ENCODE assay signal across 24 mouse cellular contexts in genomic region chr8:120591587-120592292, GRCm38 (mm10). TPM values are rescaled to one million over a fixed set of nuclear protein-coding genes. Genes with fewer than 3 reads are reported as not detected.
A peak's percentile ranks its signal among the peaks of the same experiment; 100 is the strongest.
DNase-seq lines count a peak whose midpoint lies in the region; ATAC-seq lines count a peak whose summit lies in the region.
"Had no signal": no experiment of that assay in that cellular context is flagged by ENCODE, and none has a peak within 500 bp of the region (broad histone marks: within the 10 kb centered on the region; RNA-seq: fewer than 3 reads in every experiment).

No protein-coding gene starts in this region.

- WGBS in forebrain, embryonic 13.5 days = 73% methylated on average over 10 of the region's 10 CpGs
- WGBS in forebrain, embryonic 12.5 days = 79% methylated on average over 10 of the region's 10 CpGs
- WGBS in forebrain, embryonic 16.5 days = 52% methylated on average over 10 of the region's 10 CpGs
- 66% methylated on average over 10 of the region's 10 CpGs for WGBS in liver, embryonic 12.5 days (ENCODE audit: insufficient replicate concordance)

- H3K36me3 ChIP-seq in forebrain, embryonic 13.5 days (ENCODE audit: poor library complexity, severe bottlenecking) = no peaks in the 10 kb centered on the region; the same call in 1 of the 2 replicates
- no peaks in the 10 kb centered on the region for H3K36me3 ChIP-seq in forebrain, embryonic 12.5 days (replicated peaks)
- H3K36me3 ChIP-seq in forebrain, embryonic 16.5 days (ENCODE audit: control insufficient read depth, insufficient read depth) = no peaks in the 10 kb centered on the region
- peaks cover 10% of the 10 kb centered on the region for H3K36me3 ChIP-seq in liver, embryonic 12.5 days
- H3K36me3 ChIP-seq: embryonic facial prominence, embryonic 15.5 days; hindbrain, embryonic 13.5 days; limb, embryonic 15.5 days; neural tube, embryonic 12.5 days had no signal

- 0 out of 2 replicates have a peak overlapping the region, but pooled peaks have one; percentile 2 for H3K27ac ChIP-seq in forebrain, embryonic 13.5 days
- H3K27ac ChIP-seq in forebrain, embryonic 12.5 days = no peak overlapping the region
- peak overlapping the region; percentile 82 for H3K27ac ChIP-seq in forebrain, embryonic 16.5 days (ENCODE audit: low read length)
- no peak overlapping the region; the same call in 1 of the 2 replicates for H3K27ac ChIP-seq in liver, embryonic 12.5 days
- H3K27ac ChIP-seq: embryonic facial prominence, embryonic 15.5 days; gastrocnemius, adult 2 months; hindbrain, embryonic 13.5 days; limb, embryonic 15.5 days; midbrain, embryonic 10.5 days; neural tube, embryonic 12.5 days had no signal

- peak; percentile 52 for DNase-seq in left cerebral cortex, postnatal 4 days
- DNase-seq in left cerebral cortex, postnatal 10 days (ENCODE audit: extremely low spot score in 1 of 2, low spot score in 2 of 2) = no peak
- DNase-seq in spleen, adult 12 weeks (ENCODE audit: low spot score) = no peak
- DNase-seq in left cerebral cortex, postnatal 25 days (ENCODE audit: low spot score in 2 of 2) = no peak
- DNase-seq: adrenal gland, postnatal 25 days; gastrocnemius, adult 2 months; heart, adult 18-20 months; heart, postnatal 10 days; kidney, adult 9 months; lung, postnatal 4 days; right cerebral cortex, postnatal 14 days; thymus, postnatal 36 days had no signal

- no peak overlapping the region for H3K4me2 ChIP-seq in forebrain, embryonic 13.5 days
- no peak overlapping the region for H3K4me2 ChIP-seq in forebrain, embryonic 12.5 days
- H3K4me2 ChIP-seq in forebrain, embryonic 16.5 days (ENCODE audit: low read length) = no peak overlapping the region
- H3K4me2 ChIP-seq in liver, embryonic 12.5 days = 0 out of 2 replicates have a peak overlapping the region, but pooled peaks have one; percentile 12
- H3K4me2 ChIP-seq: embryonic facial prominence, embryonic 15.5 days; hindbrain, embryonic 13.5 days; limb, embryonic 15.5 days; neural tube, embryonic 12.5 days had no signal

- intact Hi-C loops in left cerebral cortex, postnatal 4 days (cut with DNase I) = no loop called here
- intact Hi-C loops in left cerebral cortex, postnatal 10 days (cut with DNase I) = no loop called here
- intact Hi-C loops in left cerebral cortex, postnatal 25 days (cut with DNase I) = no loop called here

- no peaks in the 10 kb centered on the region for H3K9me3 ChIP-seq in forebrain, embryonic 13.5 days (replicated peaks)
- H3K9me3 ChIP-seq in forebrain, embryonic 12.5 days = no peaks in the 10 kb centered on the region
- no peaks in the 10 kb centered on the region for H3K9me3 ChIP-seq in forebrain, embryonic 16.5 days (ENCODE audit: control insufficient read depth, low read length)
- H3K9me3 ChIP-seq in liver, embryonic 12.5 days (replicated peaks) = peaks cover 4% of the 10 kb centered on the region
- H3K9me3 ChIP-seq: embryonic facial prominence, embryonic 15.5 days; hindbrain, embryonic 13.5 days; limb, embryonic 15.5 days; midbrain, embryonic 10.5 days; neural tube, embryonic 12.5 days had no signal

- H3K9ac ChIP-seq in forebrain, embryonic 13.5 days = no peak overlapping the region
- H3K9ac ChIP-seq in forebrain, embryonic 12.5 days = no peak overlapping the region
- H3K9ac ChIP-seq in forebrain, embryonic 16.5 days (replicated peaks; ENCODE audit: low read depth, low read length) = no peak overlapping the region
- no peak overlapping the region for H3K9ac ChIP-seq in liver, embryonic 12.5 days
- H3K9ac ChIP-seq: embryonic facial prominence, embryonic 15.5 days; hindbrain, embryonic 13.5 days; limb, embryonic 15.5 days; neural tube, embryonic 12.5 days had no signal

- H3K27me3 ChIP-seq in forebrain, embryonic 13.5 days = no peaks in the 10 kb centered on the region
- H3K27me3 ChIP-seq in forebrain, embryonic 12.5 days = peaks cover 6% of the 10 kb centered on the region; the same call in 1 of the 2 replicates
- H3K27me3 ChIP-seq in forebrain, embryonic 16.5 days (replicated peaks; ENCODE audit: control insufficient read depth, insufficient read depth, low read length) = no peaks in the 10 kb centered on the region
- H3K27me3 ChIP-seq in liver, embryonic 12.5 days (replicated peaks) = no peaks in the 10 kb centered on the region
- H3K27me3 ChIP-seq: embryonic facial prominence, embryonic 15.5 days; hindbrain, embryonic 13.5 days; limb, embryonic 15.5 days; neural tube, embryonic 12.5 days; Patski had no signal

- peaks cover 18% of the 10 kb centered on the region for H3K4me1 ChIP-seq in forebrain, embryonic 13.5 days
- H3K4me1 ChIP-seq in forebrain, embryonic 12.5 days = peaks cover 28% of the 10 kb centered on the region
- peaks cover 24% of the 10 kb centered on the region for H3K4me1 ChIP-seq in forebrain, embryonic 16.5 days (replicated peaks; ENCODE audit: control insufficient read depth, insufficient read depth, low read length)
- peaks cover 42% of the 10 kb centered on the region for H3K4me1 ChIP-seq in liver, embryonic 12.5 days

- ATAC-seq in forebrain, embryonic 13.5 days = no peak
- no peak for ATAC-seq in forebrain, embryonic 12.5 days (ENCODE audit: low FRiP score)
- ATAC-seq in forebrain, embryonic 16.5 days = no peak
- no peak for ATAC-seq in liver, embryonic 12.5 days
- ATAC-seq: activated CD4-positive, CD25-positive, alpha-beta regulatory T cell, adult 4 months; Patski had no signal

- H3K4me3 ChIP-seq in forebrain, embryonic 13.5 days = no peak overlapping the region
- H3K4me3 ChIP-seq in forebrain, embryonic 12.5 days (replicated peaks) = no peak overlapping the region
- no peak overlapping the region for H3K4me3 ChIP-seq in forebrain, embryonic 16.5 days (replicated peaks; ENCODE audit: low read length)
- no peak overlapping the region for H3K4me3 ChIP-seq in liver, embryonic 12.5 days
- H3K4me3 ChIP-seq: embryonic facial prominence, embryonic 15.5 days; gastrocnemius, adult 2 months; hindbrain, embryonic 13.5 days; limb, embryonic 15.5 days; midbrain, embryonic 10.5 days; neural tube, embryonic 12.5 days had no signal

RNA-seq across cellular contexts. Expression of gene Gins2, which starts 2.6 kb away (rescaled TPM):
- 66.9 and 79.8 TPM in 2 replicates for polyA plus RNA-seq in forebrain, embryonic 13.5 days (2015; fragmentation: Nextera tagmentation; extraction: Ambion mirVana)
- polyA plus RNA-seq in forebrain, embryonic 12.5 days (2016; fragmentation: Nextera tagmentation; extraction: Ambion mirVana) = 83.2 and 84.8 TPM in 2 replicates
- total RNA-seq in left cerebral cortex, postnatal 4 days (2021) = 1 to 10 TPM; 4.8 to 5.7 TPM
- 1 to 10 TPM; 2.3 to 2.9 TPM for total RNA-seq in left cerebral cortex, postnatal 10 days (2021)
- 23.1 and 24.3 TPM in 2 replicates for polyA plus RNA-seq in forebrain, embryonic 16.5 days (2015; fragmentation: Nextera tagmentation; extraction: Ambion mirVana)
- polyA plus RNA-seq in liver, embryonic 12.5 days (2016; fragmentation: Nextera tagmentation; extraction: Ambion mirVana) = 77.5 and 81.2 TPM in 2 replicates
- 1 to 10 TPM; 1.6 to 1.8 TPM for total RNA-seq in left cerebral cortex, postnatal 25 days (2021)

RNA-seq across cellular contexts. Expression of gene 1190005I06Rik, which starts 55.7 kb away (rescaled TPM):
- 3.7 and 4.5 TPM in 2 replicates for polyA plus RNA-seq in forebrain, embryonic 13.5 days (2015; fragmentation: Nextera tagmentation; extraction: Ambion mirVana)
- 1.7 and 3.1 TPM in 2 replicates for polyA plus RNA-seq in forebrain, embryonic 12.5 days (2016; fragmentation: Nextera tagmentation; extraction: Ambion mirVana)
- 10 to 100 TPM in 1 of 2 experiments, 1 to 10 TPM in 1; 6.2 to 10.3 TPM for total RNA-seq in left cerebral cortex, postnatal 4 days (2021)
- total RNA-seq in left cerebral cortex, postnatal 10 days (2021) = 1 to 10 TPM; 5.2 to 7.1 TPM
- polyA plus RNA-seq in forebrain, embryonic 16.5 days (2015; fragmentation: Nextera tagmentation; extraction: Ambion mirVana) = 8.4 and 11.0 TPM in 2 replicates
- polyA plus RNA-seq in liver, embryonic 12.5 days (2016; fragmentation: Nextera tagmentation; extraction: Ambion mirVana) = 0.83 and 1.3 TPM in 2 replicates
- 1 to 10 TPM; 8.6 TPM for total RNA-seq in left cerebral cortex, postnatal 25 days (2021)
- total RNA-seq: monocyte, adult 5-6 weeks had no signal
- polyA plus RNA-seq: activated CD4-positive, CD25-positive, alpha-beta regulatory T cell, adult 4 months had no signal

Comparison
In these comparisons a context has a peak if more than half of its experiments do, and no peak if none do; other contexts are left out.
1. H3K27ac ChIP-seq: peak in forebrain, embryonic 13.5 days (single experiment) and forebrain, embryonic 16.5 days (single experiment); none in forebrain, embryonic 12.5 days (single experiment) and liver, embryonic 12.5 days (single experiment).